Mouse (Mus musculus): ENCODE measurements around the gene Cntfr. TPM values are rescaled to one million over a fixed set of nuclear protein-coding genes. Genes with fewer than 3 reads are reported as not detected.

The Cntfr gene
- polyA plus RNA-seq, 1 experiment from 2014 or later, result 32.8 TPM

- WGBS, result 28% methylated on average over 8 of the region's 8 CpGs
- no peak; the same call in 1 of the 2 replicates for ATAC-seq (ENCODE audit: low FRiP score, low read depth)
- Histone ChIP-seq H3K27me3 (replicated peaks) (no peaks in the 10 kb centered on the region), H3K36me3 (peaks cover 29% of the 10 kb centered on the region), H3K27ac (0 out of 2 replicates have a peak overlapping the region, but pooled peaks have one; percentile 42), H3K9me3 (no peaks in the 10 kb centered on the region), H3K4me2 (replicated peaks) (0 out of 2 replicates have a peak overlapping the region, but pooled peaks have one; percentile 27), H3K4me1 (peaks cover 65% of the 10 kb centered on the region), H3K9ac (peak overlapping the region; percentile 35; the same call in 1 of the 2 replicates), H3K4me3 (no peak overlapping the region)
Observed at GRCm38 (mm10) chr4:41672522-41672963, 24.3 kb downstream of the Cntfr start.

- peak; percentile 59 for ATAC-seq (ENCODE audit: low FRiP score, low read depth)
- Histone ChIP-seq H3K4me1 (peaks cover 60% of the 10 kb centered on the region), H3K36me3 (peaks cover 29% of the 10 kb centered on the region), H3K9me3 (no peaks in the 10 kb centered on the region), H3K4me2 (replicated peaks) (peak overlapping the region; percentile 27; the same call in 1 of the 2 replicates), H3K4me3 (no peak overlapping the region), H3K27me3 (replicated peaks) (no peaks in the 10 kb centered on the region), H3K9ac (peak overlapping the region; percentile 35; the same call in 1 of the 2 replicates), H3K27ac (0 out of 2 replicates have a peak overlapping the region, but pooled peaks have one; percentile 42)
- WGBS, result 8% methylated on average over 8 of the region's 8 CpGs
Observed at GRCm38 (mm10) chr4:41671963-41672480, 24.9 kb downstream of the Cntfr start.

GRCm38 (mm10) chr4:41671500-41671899, 25.4 kb downstream of the Cntfr start:
- H3K4me1 ChIP-seq, result peaks cover 54% of the 10 kb centered on the region
- H3K27me3 ChIP-seq (replicated peaks), result no peaks in the 10 kb centered on the region
- H3K4me2 ChIP-seq (replicated peaks), result no peak overlapping the region
- H3K9me3 ChIP-seq, result no peaks in the 10 kb centered on the region
- 0 out of 2 replicates have a peak, but pooled peaks have one; percentile 2 for ATAC-seq (ENCODE audit: low FRiP score, low read depth)
- 0 out of 2 replicates have a peak overlapping the region, but pooled peaks have one; percentile 35 for H3K9ac ChIP-seq
- peaks cover 29% of the 10 kb centered on the region for H3K36me3 ChIP-seq
- H3K27ac ChIP-seq, result peak overlapping the region; percentile 42; the same call in 1 of the 2 replicates
- H3K4me3 ChIP-seq, result no peak overlapping the region
- 49% methylated on average over 5 of the region's 5 CpGs for WGBS

- no peaks in the 10 kb centered on the region for H3K9me3 ChIP-seq
- no peak overlapping the region for H3K9ac ChIP-seq
- H3K4me1 ChIP-seq, result peaks cover 48% of the 10 kb centered on the region
- H3K27me3 ChIP-seq (replicated peaks), result no peaks in the 10 kb centered on the region
- peaks cover 29% of the 10 kb centered on the region for H3K36me3 ChIP-seq
- ATAC-seq (ENCODE audit: low FRiP score, low read depth), result no peak
- no peak overlapping the region for H3K4me2 ChIP-seq (replicated peaks)
- H3K27ac ChIP-seq, result no peak overlapping the region
- H3K4me3 ChIP-seq, result no peak overlapping the region
- WGBS, result 81% methylated on average over 18 of the region's 18 CpGs
Observed at GRCm38 (mm10) chr4:41670836-41671235, 26.1 kb downstream of the Cntfr start.

GRCm38 (mm10) chr4:41666646-41667045, 30.2 kb downstream of the Cntfr start:
- Histone ChIP-seq H3K9ac (no peak overlapping the region), H3K4me1 (peaks cover 52% of the 10 kb centered on the region), H3K4me3 (no peak overlapping the region), H3K36me3 (peaks cover 39% of the 10 kb centered on the region), H3K4me2 (replicated peaks) (no peak overlapping the region), H3K9me3 (no peaks in the 10 kb centered on the region), H3K27ac (no peak overlapping the region), H3K27me3 (replicated peaks) (no peaks in the 10 kb centered on the region)
- 81% methylated on average over 11 of the region's 11 CpGs for WGBS
- ATAC-seq (ENCODE audit: low FRiP score, low read depth), result no peak

- Histone ChIP-seq H3K36me3 (peaks cover 38% of the 10 kb centered on the region), H3K27me3 (replicated peaks) (no peaks in the 10 kb centered on the region), H3K27ac (no peak overlapping the region), H3K4me2 (replicated peaks) (peak overlapping the region; percentile 18; the same call in 1 of the 2 replicates), H3K4me3 (no peak overlapping the region), H3K9me3 (no peaks in the 10 kb centered on the region), H3K4me1 (peaks cover 57% of the 10 kb centered on the region), H3K9ac (0 out of 2 replicates have a peak overlapping the region, but pooled peaks have one; percentile 17)
- ATAC-seq (ENCODE audit: low FRiP score, low read depth), result no peak
- WGBS, result 7% methylated on average over 6 of the region's 8 CpGs
Observed at GRCm38 (mm10) chr4:41665009-41665675, 31.7 kb downstream of the Cntfr start.

GRCm38 (mm10) chr4:41664533-41664932, 32.4 kb downstream of the Cntfr start:
- Histone ChIP-seq H3K36me3 (peaks cover 39% of the 10 kb centered on the region), H3K9ac (0 out of 2 replicates have a peak overlapping the region, but pooled peaks have one; percentile 17), H3K4me3 (no peak overlapping the region), H3K4me1 (peaks cover 63% of the 10 kb centered on the region), H3K27me3 (replicated peaks) (no peaks in the 10 kb centered on the region), H3K9me3 (no peaks in the 10 kb centered on the region), H3K27ac (no peak overlapping the region), H3K4me2 (replicated peaks) (no peak overlapping the region)
- no peak for ATAC-seq (ENCODE audit: low FRiP score, low read depth)
- 53% methylated on average over 7 of the region's 7 CpGs for WGBS

- ATAC-seq (ENCODE audit: low FRiP score, low read depth), result no peak
- Histone ChIP-seq H3K27ac (no peak overlapping the region), H3K36me3 (peaks cover 40% of the 10 kb centered on the region)
Observed at GRCm38 (mm10) chr4:41663614-41664013, 33.3 kb downstream of the Cntfr start.

GRCm38 (mm10) chr4:41662723-41663122, 34.2 kb downstream of the Cntfr start:
- no peak for ATAC-seq (ENCODE audit: low FRiP score, low read depth)
- Histone ChIP-seq H3K27me3 (replicated peaks) (no peaks in the 10 kb centered on the region), H3K36me3 (peaks cover 44% of the 10 kb centered on the region), H3K9ac (no peak overlapping the region), H3K9me3 (no peaks in the 10 kb centered on the region), H3K4me3 (no peak overlapping the region), H3K27ac (no peak overlapping the region), H3K4me1 (peaks cover 78% of the 10 kb centered on the region), H3K4me2 (replicated peaks) (0 out of 2 replicates have a peak overlapping the region, but pooled peaks have one; percentile 10)
- 58% methylated on average over 11 of the region's 11 CpGs for WGBS

More at GRCm38 (mm10) chr4:41663614-41664013, 33.3 kb downstream of the Cntfr start:
- no peak overlapping the region for H3K9ac ChIP-seq
- WGBS, result 35% methylated on average over 9 of the region's 9 CpGs
- no peak overlapping the region for H3K4me2 ChIP-seq (replicated peaks)
- H3K4me3 ChIP-seq, result no peak overlapping the region
- H3K27me3 ChIP-seq (replicated peaks), result no peaks in the 10 kb centered on the region
- peaks cover 72% of the 10 kb centered on the region for H3K4me1 ChIP-seq
- H3K9me3 ChIP-seq, result no peaks in the 10 kb centered on the region

GRCm38 (mm10) chr4:41660851-41661430, 35.9 kb downstream of the Cntfr start:
- H3K9ac ChIP-seq, result no peak overlapping the region
- peaks cover 78% of the 10 kb centered on the region for H3K4me1 ChIP-seq
- no peak overlapping the region for H3K27ac ChIP-seq
- no peak overlapping the region for H3K4me3 ChIP-seq
- H3K36me3 ChIP-seq, result peaks cover 61% of the 10 kb centered on the region
- H3K9me3 ChIP-seq, result no peaks in the 10 kb centered on the region
- H3K27me3 ChIP-seq (replicated peaks), result no peaks in the 10 kb centered on the region
- ATAC-seq (ENCODE audit: low FRiP score, low read depth), result no peak
- WGBS, result 21% methylated on average over 11 of the region's 11 CpGs
- H3K4me2 ChIP-seq (replicated peaks), result 0 out of 2 replicates have a peak overlapping the region, but pooled peaks have one; percentile 4

GRCm38 (mm10) chr4:41659556-41659955, 37.3 kb downstream of the Cntfr start:
- no peaks in the 10 kb centered on the region for H3K27me3 ChIP-seq (replicated peaks)
- no peak overlapping the region for H3K9ac ChIP-seq

More at GRCm38 (mm10) chr4:41659556-41659955, 37.3 kb downstream of the Cntfr start:
- peaks cover 61% of the 10 kb centered on the region for H3K36me3 ChIP-seq
- H3K9me3 ChIP-seq, result no peaks in the 10 kb centered on the region
- WGBS, result 42% methylated on average over 13 of the region's 13 CpGs
- H3K4me2 ChIP-seq (replicated peaks), result no peak overlapping the region
- no peak overlapping the region for H3K27ac ChIP-seq
- no peak for ATAC-seq (ENCODE audit: low FRiP score, low read depth)
- peaks cover 66% of the 10 kb centered on the region for H3K4me1 ChIP-seq
- H3K4me3 ChIP-seq, result no peak overlapping the region

Data from neural tube, embryonic 12.5 days (tissue).